Mouse (Mus musculus) bone marrow, adult 2 months (tissue): ENCODE data around the gene Pcsk5. TPM values are rescaled to one million over a fixed set of nuclear protein-coding genes. Genes with fewer than 3 reads are reported as not detected.

Source experiments
- H3K27ac ChIP-seq: fragments of 200-500 bp; 2 replicates; pipeline ENCODE4 v1.5.1; 2012; ENCODE audit warnings: low read depth, mild to moderate bottlenecking, control low read depth, inconsistent platforms, low read length; ENCODE audit not compliant: control insufficient read depth, poor library complexity, insufficient read depth
- H3K4me1 ChIP-seq: fragments of 200-500 bp; 2 replicates; pipeline ENCODE4 v1.6.1; 2011; ENCODE audit warnings: low read length; ENCODE audit not compliant: control insufficient read depth, insufficient read depth
- H3K4me3 ChIP-seq: fragments of 200-500 bp; replicated peaks from 2 replicates; pipeline ENCODE3; 2011; ENCODE audit warnings: mild to moderate bottlenecking, low read depth, low read length, control low read depth; ENCODE audit not compliant: control insufficient read depth
- CTCF ChIP-seq: fragments of 200-500 bp; IDR thresholded peaks from 2 replicates; pipeline ENCODE4 v1.5.1; 2011; ENCODE audit warnings: low read length, control low read depth; ENCODE audit not compliant: control insufficient read depth, insufficient read depth
- POLR2A ChIP-seq: fragments of 200-500 bp; IDR thresholded peaks from 2 replicates; pipeline ENCODE4 v1.6.1; 2011; ENCODE audit warnings: low read depth, mild to moderate bottlenecking, control low read depth, low read length, borderline replicate concordance; ENCODE audit not compliant: control insufficient read depth
- WGBS: fragments of 180-500 bp; shearing (Covaris S2); methylation state at CpG from one replicate; pipeline ENCODE4 v1.1.7; 2018; 5-methylcytosine and 5-hydroxymethylcytosine counted together
- polyA plus RNA-seq: library from polyadenylated mRNA; stranded (reverse); fragments of >200 nt; gene quantifications from 2 replicates; pipeline ENCODE4 v1.2.4, GENCODE M21; 2011; ENCODE audit warnings: low replicate concordance; ENCODE audit not compliant: missing spikeins, insufficient read depth, insufficient read length

Pcsk5 gene
- polyA plus RNA-seq, 1 experiment, result 0.90 TPM

DNA sequence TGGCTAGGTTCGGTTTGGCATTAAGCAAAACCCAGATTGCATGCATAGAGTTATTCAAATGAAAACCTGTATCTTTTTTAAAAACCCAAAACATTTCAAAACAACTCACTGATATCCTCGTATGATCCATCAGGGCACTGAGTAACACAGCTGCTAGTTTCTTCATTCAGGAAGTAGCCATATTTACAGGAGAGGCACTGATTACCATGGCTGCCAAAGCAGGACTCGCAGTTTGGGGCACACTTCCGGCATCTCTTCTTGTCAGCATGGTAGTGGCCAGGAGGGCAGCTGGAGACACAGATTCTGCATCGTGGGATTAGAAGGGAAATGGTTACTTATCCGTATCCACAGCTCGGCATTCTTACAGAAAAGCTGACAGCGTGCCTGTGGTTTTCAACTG is 265.1 kb downstream of the Pcsk5 start:
- Histone ChIP-seq H3K4me3 (no peak overlapping the region), H3K4me1 (no peaks in the 10 kb centered on the region), H3K27ac (no peak overlapping the region)
- TF ChIP-seq CTCF (no peak), POLR2A (no peak)
- WGBS, result 80% methylated on average over 8 of the region's 8 CpGs

DNA sequence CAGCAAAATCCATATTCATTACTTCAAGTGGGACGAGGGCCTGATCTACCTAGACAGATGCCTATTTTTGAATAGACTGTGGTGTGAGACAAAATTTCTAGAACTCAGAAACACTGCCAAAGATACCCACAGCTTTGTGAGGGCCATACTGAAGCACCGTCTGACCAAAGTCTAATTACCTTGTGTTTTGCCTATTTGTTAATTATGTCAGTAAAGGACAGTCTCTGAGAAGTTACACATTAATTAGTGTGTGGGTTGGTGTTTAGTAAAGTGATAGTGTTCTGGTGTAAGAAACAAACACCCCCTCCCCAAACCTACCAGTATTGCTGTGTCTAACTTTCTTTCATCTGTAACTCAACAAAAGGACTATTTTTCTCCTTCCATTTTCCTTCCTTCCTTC is 266.5 kb downstream of the Pcsk5 start:
- Histone ChIP-seq H3K27ac (no peak overlapping the region), H3K4me3 (no peak overlapping the region), H3K4me1 (no peaks in the 10 kb centered on the region)
- no peak for TF ChIP-seq POLR2A
- TF ChIP-seq CTCF, result no peak
- 80% methylated on average over 2 of the region's 2 CpGs for WGBS

DNA sequence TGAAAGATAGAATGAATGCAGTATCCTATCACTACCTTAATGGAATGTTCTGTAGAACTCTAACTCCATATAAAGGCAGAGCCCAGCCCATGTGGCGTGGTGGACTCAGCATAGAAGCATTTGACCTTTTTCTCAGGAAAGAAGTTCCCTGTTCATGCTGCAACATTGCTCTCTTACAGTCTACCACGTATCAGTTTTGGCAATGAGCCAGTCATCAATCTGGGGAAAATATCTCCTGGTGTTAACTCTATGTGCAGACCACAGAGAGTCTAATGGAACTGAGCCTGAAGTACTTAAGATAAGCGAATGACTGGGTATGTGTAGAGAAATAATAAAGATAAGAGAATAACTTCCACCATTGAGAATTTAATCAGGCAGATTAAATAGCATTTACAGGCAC is 270.2 kb downstream of the Pcsk5 start:
- 64% methylated on average over 3 of the region's 3 CpGs for WGBS
- H3K4me3 ChIP-seq, result no peak overlapping the region
- H3K27ac ChIP-seq, result no peak overlapping the region
- TF ChIP-seq CTCF (no peak), POLR2A (no peak)
- H3K4me1 ChIP-seq, result no peaks in the 10 kb centered on the region

DNA sequence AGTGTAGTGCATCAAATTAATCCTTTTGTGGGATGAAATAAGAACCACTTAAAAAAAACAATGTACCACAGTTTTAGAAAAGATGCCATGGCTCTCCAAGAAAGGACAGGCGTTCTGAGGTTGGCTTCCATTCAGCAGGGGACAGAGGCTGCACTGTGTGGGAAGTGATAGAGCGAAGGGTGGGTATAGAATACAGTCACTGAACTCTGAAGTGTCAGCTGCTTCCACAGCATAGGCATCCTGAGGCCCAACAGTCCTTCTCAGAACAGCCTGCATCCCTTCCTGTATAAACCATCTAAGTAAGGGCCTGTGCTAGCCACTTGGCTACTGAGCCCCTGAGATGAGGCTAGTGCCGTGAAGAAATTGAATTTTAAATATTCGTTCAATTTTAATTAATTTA is 271.3 kb downstream of the Pcsk5 start:
- WGBS, result 87% methylated on average over 4 of the region's 4 CpGs
- H3K4me3 ChIP-seq, result no peak overlapping the region
- no peaks in the 10 kb centered on the region for H3K4me1 ChIP-seq
- TF ChIP-seq POLR2A (no peak), CTCF (no peak)
- H3K27ac ChIP-seq, result no peak overlapping the region

DNA sequence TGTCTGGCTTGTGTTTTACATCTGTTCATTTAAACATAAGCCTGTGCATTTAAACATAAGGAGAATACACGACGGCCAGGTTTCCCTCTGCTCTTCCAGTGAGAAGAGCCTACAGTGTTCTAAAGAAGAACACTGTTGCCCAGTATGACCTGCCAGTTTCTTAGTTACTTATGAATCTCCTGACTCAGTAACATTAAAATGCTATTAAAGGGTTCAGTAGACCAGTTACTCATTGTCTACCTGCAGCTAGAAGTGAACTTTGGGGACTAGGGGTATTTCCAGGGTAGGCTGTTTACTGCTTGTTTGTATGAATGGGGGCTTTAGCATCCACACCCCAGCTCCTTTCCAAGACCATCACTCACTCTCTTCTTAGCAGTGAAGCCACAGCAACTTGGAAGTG is 278.7 kb downstream of the Pcsk5 start:
- no peak for TF ChIP-seq CTCF
- TF ChIP-seq POLR2A, result no peak
- no peak overlapping the region for H3K27ac ChIP-seq
- H3K4me3 ChIP-seq, result no peak overlapping the region
- no peaks in the 10 kb centered on the region for H3K4me1 ChIP-seq
- WGBS, result 75% methylated on average over 2 of the region's 2 CpGs

DNA sequence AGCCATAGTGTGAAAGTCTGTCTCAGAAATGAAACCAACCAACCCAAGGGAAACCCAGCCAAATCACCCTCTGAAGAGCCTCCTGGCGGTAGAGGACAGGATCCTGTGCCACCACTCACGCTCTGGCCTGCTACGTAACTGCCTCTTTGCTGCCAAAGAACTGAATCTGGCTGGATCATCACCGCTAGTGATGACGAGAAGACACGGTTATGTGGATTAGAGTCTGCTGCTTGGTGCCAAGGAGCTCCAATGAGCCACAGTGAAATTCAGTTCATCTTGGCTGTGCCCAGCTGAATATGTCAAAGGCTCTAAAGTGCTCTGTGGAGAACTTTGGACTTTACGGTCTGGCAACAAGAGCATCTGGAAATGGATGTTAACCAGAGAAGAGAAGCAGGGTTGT is 282.3 kb downstream of the Pcsk5 start:
- no peak overlapping the region for H3K4me3 ChIP-seq
- no peaks in the 10 kb centered on the region for H3K4me1 ChIP-seq
- H3K27ac ChIP-seq, result no peak overlapping the region
- no peak for TF ChIP-seq CTCF
- no peak for TF ChIP-seq POLR2A
- WGBS, result 88% methylated on average over 7 of the region's 7 CpGs

DNA sequence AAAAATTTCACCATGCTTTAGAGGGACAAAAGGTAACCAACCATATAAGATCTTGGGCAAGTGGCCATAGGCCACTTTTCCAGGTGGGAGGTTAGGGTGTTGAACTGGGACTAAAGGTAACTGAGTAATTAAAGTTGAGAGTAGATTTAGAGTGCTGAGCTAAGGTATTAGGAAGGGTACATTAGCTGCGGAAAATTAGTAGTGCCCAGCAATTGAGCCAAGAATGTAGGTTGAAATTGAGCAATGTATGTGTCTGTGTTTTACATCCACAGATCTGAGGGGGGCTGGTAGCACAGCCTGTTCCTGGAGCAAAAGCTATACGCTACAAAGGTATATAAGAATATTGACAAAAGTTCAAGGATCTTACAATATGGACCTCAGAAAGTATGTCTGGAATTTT is 282.9 kb downstream of the Pcsk5 start:
- Histone ChIP-seq H3K27ac (no peak overlapping the region), H3K4me1 (no peaks in the 10 kb centered on the region), H3K4me3 (no peak overlapping the region)
- WGBS, result 79% methylated on average over 2 of the region's 2 CpGs
- TF ChIP-seq POLR2A (no peak), CTCF (no peak)

DNA sequence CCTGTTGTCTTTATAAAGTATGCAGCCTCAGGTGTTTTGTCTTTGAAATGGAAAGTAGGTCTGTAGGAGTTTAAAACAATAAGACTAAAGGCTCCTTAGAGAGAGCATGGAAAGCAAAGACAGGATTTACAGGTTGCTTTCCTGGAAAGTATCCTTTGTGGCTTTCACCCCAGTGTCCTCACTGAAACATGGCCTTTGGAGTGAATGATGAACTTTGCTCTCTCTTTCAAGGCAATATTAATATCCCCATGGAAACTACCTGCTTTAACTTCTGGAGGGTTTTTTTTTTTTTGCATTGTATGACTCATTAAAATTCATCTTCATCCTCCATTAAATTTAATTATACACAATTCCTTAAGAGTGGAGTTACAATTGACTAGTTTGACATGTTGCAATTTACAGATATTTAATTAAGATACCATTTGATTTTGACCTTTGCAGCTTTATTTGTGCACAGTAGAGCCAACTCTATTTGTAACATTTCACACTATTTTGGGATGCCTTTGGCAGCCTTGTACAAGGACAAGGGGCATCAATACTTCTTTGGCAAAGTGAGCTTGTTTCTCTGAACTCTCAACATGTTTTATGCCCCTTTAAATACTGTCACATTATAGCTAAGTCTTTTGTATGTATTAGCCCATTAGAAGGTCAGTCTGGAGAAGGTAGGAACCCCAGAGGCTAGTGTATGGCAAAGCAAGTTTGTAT is 283.9 kb downstream of the Pcsk5 start:
- Histone ChIP-seq H3K4me1 (no peaks in the 10 kb centered on the region), H3K4me3 (no peak overlapping the region), H3K27ac (no peak overlapping the region)
- TF ChIP-seq CTCF (no peak), POLR2A (no peak)
